Mouse (Mus musculus): ENCODE results near the gene Pam16. TPM values are rescaled to one million over a fixed set of nuclear protein-coding genes. Genes with fewer than 3 reads are reported as not detected.
"Not testable (repeated sequence)": the region's sequence is repeated elsewhere in the genome, so short reads cannot be mapped to it uniquely, and the experiment has no call there.

Pam16 gene
- polyA plus RNA-seq, 1 experiment from 2014 or later = 188 TPM

DNA sequence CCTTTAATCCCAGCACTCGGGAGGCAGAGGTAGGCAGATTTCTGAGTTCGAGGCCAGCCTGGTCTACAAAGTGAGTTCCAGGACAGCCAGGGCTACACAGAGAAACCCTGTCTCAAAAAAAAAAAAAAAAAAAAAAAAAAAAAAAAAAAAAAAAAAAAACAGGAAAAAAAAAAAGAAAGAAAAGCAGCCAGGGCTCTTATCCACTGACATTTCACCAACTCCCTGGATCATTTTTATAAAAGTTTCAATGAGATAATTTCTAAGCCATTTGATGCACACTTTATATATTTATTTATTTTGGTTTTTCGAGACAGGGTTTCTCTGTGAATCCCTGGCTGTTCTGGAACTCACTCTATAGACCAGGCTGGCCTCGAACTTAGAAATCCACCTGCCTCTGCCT lies 43.6 kb downstream of the Pam16 start:
- not testable (repeated sequence) for H3K27me3 ChIP-seq; H3K9me3 ChIP-seq; ATAC-seq (ENCODE audit: low FRiP score); H3K27ac ChIP-seq; H3K36me3 ChIP-seq; H3K4me3 ChIP-seq; H3K4me1 ChIP-seq (replicated peaks); H3K4me2 ChIP-seq; H3K9ac ChIP-seq
- WGBS = 82% methylated on average over 4 of the region's 4 CpGs

DNA sequence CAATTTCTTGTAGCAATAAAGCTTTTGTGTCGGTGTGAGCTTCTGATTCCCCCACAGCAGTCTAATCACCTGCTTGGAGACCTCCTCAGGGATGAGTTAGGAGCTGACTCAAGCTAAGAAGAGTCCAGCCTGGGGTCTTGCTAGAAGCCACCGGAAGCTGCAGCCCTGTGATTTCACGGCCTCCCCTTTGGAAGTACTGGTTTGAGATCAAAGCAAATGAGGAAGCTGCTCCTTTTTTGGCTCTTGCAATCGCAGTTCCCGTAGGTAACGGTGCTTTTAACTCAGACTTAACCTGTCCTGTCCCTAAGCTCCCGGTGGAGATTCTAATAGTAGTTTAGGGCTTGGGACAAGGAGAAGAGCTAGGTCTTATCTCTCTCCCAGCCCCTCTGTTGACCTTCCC lies 46.2 kb downstream of the Pam16 start:
- Histone ChIP-seq H3K27me3 (no peaks in the 10 kb centered on the region), H3K9ac (no peak overlapping the region), H3K4me3 (no peak overlapping the region), H3K9me3 (no peaks in the 10 kb centered on the region), H3K4me2 (no peak overlapping the region), H3K27ac (no peak overlapping the region), H3K36me3 (no peaks in the 10 kb centered on the region), H3K4me1 (replicated peaks) (no peaks in the 10 kb centered on the region)
- WGBS = 78% methylated on average over 7 of the region's 7 CpGs
- no peak for ATAC-seq (ENCODE audit: low FRiP score)

DNA sequence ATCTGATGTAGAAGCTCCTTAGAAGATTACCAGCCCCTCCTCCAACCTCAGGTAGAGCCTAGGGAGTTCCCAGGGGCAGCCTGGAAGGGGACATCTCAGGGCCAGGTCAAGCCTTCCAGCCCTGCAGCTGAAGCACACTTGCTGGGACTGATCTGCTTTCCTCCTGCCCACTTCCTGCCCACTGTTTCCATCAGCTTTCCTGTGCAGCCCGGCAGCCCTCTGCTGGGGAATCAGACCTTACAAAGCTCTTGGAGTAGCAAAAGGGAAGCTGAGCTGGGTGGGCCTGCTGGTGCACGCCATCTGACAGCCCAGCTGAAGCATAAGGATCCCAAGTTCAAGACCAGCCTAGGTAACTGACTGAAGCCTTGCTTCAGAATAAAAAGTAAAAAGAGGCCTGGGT lies 47.9 kb downstream of the Pam16 start:
- no peak overlapping the region for H3K4me3 ChIP-seq
- no peaks in the 10 kb centered on the region for H3K4me1 ChIP-seq (replicated peaks)
- H3K9me3 ChIP-seq = no peaks in the 10 kb centered on the region
- no peak overlapping the region for H3K4me2 ChIP-seq
- ATAC-seq (ENCODE audit: low FRiP score) = no peak
- H3K27ac ChIP-seq = no peak overlapping the region
- no peaks in the 10 kb centered on the region for H3K36me3 ChIP-seq
- 67% methylated on average over 2 of the region's 2 CpGs for WGBS
- no peaks in the 10 kb centered on the region for H3K27me3 ChIP-seq
- H3K9ac ChIP-seq = no peak overlapping the region

GRCm38 (mm10) chr16:4576038-4576437 lies 48.8 kb downstream of the Pam16 start:
- no peak for ATAC-seq (ENCODE audit: low FRiP score)
- Histone ChIP-seq H3K9me3 (no peaks in the 10 kb centered on the region), H3K36me3 (no peaks in the 10 kb centered on the region), H3K4me3 (no peak overlapping the region), H3K27ac (no peak overlapping the region), H3K4me1 (replicated peaks) (peaks cover 2% of the 10 kb centered on the region), H3K27me3 (no peaks in the 10 kb centered on the region), H3K4me2 (no peak overlapping the region), H3K9ac (no peak overlapping the region)
- 47% methylated on average over 2 of the region's 2 CpGs for WGBS

GRCm38 (mm10) chr16:4570737-4571136 lies 54.1 kb downstream of the Pam16 start:
- Histone ChIP-seq H3K4me2 (no peak overlapping the region), H3K36me3 (no peaks in the 10 kb centered on the region), H3K27me3 (no peaks in the 10 kb centered on the region), H3K27ac (no peak overlapping the region), H3K4me1 (replicated peaks) (peaks cover 8% of the 10 kb centered on the region), H3K4me3 (no peak overlapping the region), H3K9me3 (no peaks in the 10 kb centered on the region), H3K9ac (no peak overlapping the region)
- WGBS = 60% methylated on average over 4 of the region's 4 CpGs
- no peak for ATAC-seq (ENCODE audit: low FRiP score)

DNA sequence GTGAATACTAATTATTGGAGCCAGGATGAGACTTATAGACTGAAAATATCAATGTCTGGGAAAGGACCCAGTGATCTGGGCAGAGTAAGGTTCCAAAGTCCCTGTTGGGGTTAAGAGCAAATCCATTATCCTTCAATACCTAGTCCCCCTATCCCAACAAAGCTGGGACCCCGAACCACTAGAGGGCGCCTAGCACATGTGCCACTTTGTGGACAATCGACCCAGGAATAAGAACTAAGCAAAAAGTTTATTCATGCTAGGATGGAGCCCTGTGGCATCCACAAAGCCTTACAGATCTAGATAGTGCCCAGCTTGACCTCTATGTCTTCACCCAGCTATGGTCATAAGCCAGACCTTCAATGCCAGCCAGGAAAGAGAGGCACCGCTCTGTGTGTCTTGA lies 56.9 kb downstream of the Pam16 start:
- Histone ChIP-seq H3K9me3 (no peaks in the 10 kb centered on the region), H3K4me1 (replicated peaks) (peaks cover 8% of the 10 kb centered on the region), H3K4me3 (no peak overlapping the region), H3K4me2 (no peak overlapping the region), H3K27me3 (0 out of 2 replicates have a peak, but pooled peaks cover 4% of the 10 kb centered on the region), H3K9ac (no peak overlapping the region), H3K36me3 (no peaks in the 10 kb centered on the region), H3K27ac (no peak overlapping the region)
- ATAC-seq (ENCODE audit: low FRiP score) = no peak
- WGBS = 14% methylated on average over 4 of the region's 4 CpGs

Other genes starting within 250 kb of the Pam16 start
- gene Adcy9, start 204.5 kb downstream of the Pam16 start, polyA plus RNA-seq (2015; fragmentation: Nextera tagmentation; extraction: Ambion mirVana) = 2.6 and 2.8 TPM in 2 replicates
- 24.6 and 27.0 TPM in 2 replicates for gene Srl, start 83.2 kb downstream of the Pam16 start, polyA plus RNA-seq (2015; fragmentation: Nextera tagmentation; extraction: Ambion mirVana)
- gene Tfap4, start 65.1 kb downstream of the Pam16 start, polyA plus RNA-seq (2015; fragmentation: Nextera tagmentation; extraction: Ambion mirVana) = 9.6 and 10.0 TPM in 2 replicates
- 21.8 and 22.5 TPM in 2 replicates for gene Glis2, start 30.3 kb downstream of the Pam16 start, polyA plus RNA-seq (2015; fragmentation: Nextera tagmentation; extraction: Ambion mirVana)
- 6.3 and 7.3 TPM in 2 replicates for gene Vasn, start 15.0 kb upstream of the Pam16 start, polyA plus RNA-seq (2015; fragmentation: Nextera tagmentation; extraction: Ambion mirVana)
- 52.7 and 54.8 TPM in 2 replicates for gene Dnaja3, start 15.0 kb upstream of the Pam16 start, polyA plus RNA-seq (2015; fragmentation: Nextera tagmentation; extraction: Ambion mirVana)
- gene Coro7, start 54.8 kb upstream of the Pam16 start, polyA plus RNA-seq (2015; fragmentation: Nextera tagmentation; extraction: Ambion mirVana) = 29.1 and 30.7 TPM in 2 replicates
- gene Nmral1, start 94.4 kb upstream of the Pam16 start, polyA plus RNA-seq (2015; fragmentation: Nextera tagmentation; extraction: Ambion mirVana) = 65.1 and 71.7 TPM in 2 replicates
- 94.6 and 96.7 TPM in 2 replicates for gene Hmox2, start 101.4 kb upstream of the Pam16 start, polyA plus RNA-seq (2015; fragmentation: Nextera tagmentation; extraction: Ambion mirVana)
- 111 and 116 TPM in 2 replicates for gene Cdip1, start 165.3 kb upstream of the Pam16 start, polyA plus RNA-seq (2015; fragmentation: Nextera tagmentation; extraction: Ambion mirVana)
- gene 4930562C15Rik, start 210.4 kb upstream of the Pam16 start, polyA plus RNA-seq (2015; fragmentation: Nextera tagmentation; extraction: Ambion mirVana) = 0.65 TPM in 2 replicates

All from hindbrain, embryonic 13.5 days (tissue).